Mouse (Mus musculus) stomach, embryonic 14.5 days (tissue): ENCODE data around the gene Pdlim7. TPM values are rescaled to one million over a fixed set of nuclear protein-coding genes. Genes with fewer than 3 reads are reported as not detected.

Source experiments
- ATAC-seq: fragments of 200-750 bp; cut with Nextera tagmentation; 2 replicates; pipeline ENCODE4 v1.8.0; 2017; ENCODE audit warnings: low read depth, moderate TSS enrichment; ENCODE audit not compliant: insufficient number of reproducible peaks, insufficient read depth, low FRiP score
- H3K27ac ChIP-seq: fragments of 300-500 bp; sonication (generic); 2 replicates; pipeline ENCODE4 v1.5.1; 2014; ENCODE audit warnings: mild to moderate bottlenecking, low read length, moderate library complexity, mixed read lengths
- H3K27me3 ChIP-seq: fragments of 300-500 bp; sonication (generic); 2 replicates; pipeline ENCODE4 v1.6.1; 2014; ENCODE audit warnings: low read length, control low read depth, mixed read lengths; ENCODE audit not compliant: control insufficient read depth, insufficient read depth
- H3K36me3 ChIP-seq: fragments of 300-500 bp; sonication (generic); 2 replicates; pipeline ENCODE4 v1.6.1; 2014; ENCODE audit warnings: mild to moderate bottlenecking, control low read depth, low read length, moderate library complexity, mixed read lengths; ENCODE audit not compliant: control insufficient read depth, insufficient read depth
- H3K4me1 ChIP-seq: fragments of 300-500 bp; sonication (generic); 2 replicates; pipeline ENCODE4 v1.6.1; 2014; ENCODE audit warnings: low read length, control low read depth, mixed read lengths; ENCODE audit not compliant: control insufficient read depth, insufficient read depth
- H3K4me2 ChIP-seq: fragments of 300-500 bp; sonication (generic); replicated peaks from 2 replicates; pipeline ENCODE4 v1.6.1; 2014; ENCODE audit warnings: low read depth, low read length, control low read depth
- H3K4me3 ChIP-seq: fragments of 300-500 bp; sonication (generic); 2 replicates; pipeline ENCODE4 v1.5.1; 2014; ENCODE audit warnings: low read depth, low read length, control low read depth
- H3K9ac ChIP-seq: fragments of 300-500 bp; sonication (generic); replicated peaks from 2 replicates; pipeline ENCODE4 v1.6.1; 2014; ENCODE audit warnings: low read depth, mild to moderate bottlenecking, control low read depth, low read length, moderate library complexity, mixed read lengths
- H3K9me3 ChIP-seq: fragments of 300-500 bp; sonication (generic); 2 replicates; pipeline ENCODE4 v1.6.1; 2016; ENCODE audit warnings: low read depth, low read length, control low read depth; ENCODE audit not compliant: control insufficient read depth
- WGBS: fragments of 180-500 bp; shearing (Covaris S2); extraction: QIAGEN DNeasy Blood & Tissue Kit; methylation state at CpG from one replicate; pipeline ENCODE4 v1.1.7; 2014; 5-methylcytosine and 5-hydroxymethylcytosine counted together
- microRNA-seq: library from miRNA; unstranded; fragments of <30 nt; microRNA quantifications from one replicate; pipeline ENCODE4, GENCODE M21; 2016
- polyA plus RNA-seq: library from polyadenylated mRNA; unstranded; fragments of >200 nt; fragmentation: Nextera tagmentation; extraction: Ambion mirVana; gene quantifications from 2 replicates; pipeline ENCODE4 v1.2.1, GENCODE M21; 2014

The Pdlim7 gene
- polyA plus RNA-seq, 1 experiment from 2014 or later, result 270 TPM

DNA sequence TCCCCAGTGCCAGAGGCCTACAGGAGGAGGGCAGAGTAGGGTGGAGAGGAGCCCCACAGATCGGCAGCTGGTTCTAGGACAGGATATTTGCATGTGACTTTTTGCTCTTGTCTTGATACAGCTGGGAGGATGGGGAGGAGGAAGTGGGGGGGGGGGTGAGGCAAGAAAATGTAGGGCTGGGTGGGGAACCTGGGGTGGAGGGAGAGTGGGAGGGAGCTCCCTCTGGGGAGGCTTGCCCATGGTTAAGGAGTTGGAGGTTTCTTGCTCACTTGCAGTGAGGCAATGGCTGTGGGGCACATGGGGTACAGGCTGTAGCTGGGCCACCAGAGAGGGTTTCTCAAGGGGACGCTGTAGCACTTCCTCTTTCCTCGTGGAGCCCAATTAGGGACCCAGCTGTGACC is 65.9 kb downstream of the Pdlim7 start:
- H3K9me3 ChIP-seq, result no peaks in the 10 kb centered on the region
- no peak overlapping the region for H3K4me2 ChIP-seq
- no peak overlapping the region for H3K27ac ChIP-seq
- no peak for ATAC-seq
- H3K36me3 ChIP-seq, result peaks cover 28% of the 10 kb centered on the region
- H3K27me3 ChIP-seq, result no peaks in the 10 kb centered on the region
- no peak overlapping the region for H3K4me3 ChIP-seq
- peaks cover 8% of the 10 kb centered on the region; the same call in 1 of the 2 replicates for H3K4me1 ChIP-seq
- WGBS, result 40% methylated on average over 3 of the region's 3 CpGs
- H3K9ac ChIP-seq, result no peak overlapping the region

- H3K27ac ChIP-seq, result no peak overlapping the region
Measured at GRCm38 (mm10) chr13:55446483-55447105, 66.9 kb downstream of the Pdlim7 start.

More at GRCm38 (mm10) chr13:55446483-55447105, 66.9 kb downstream of the Pdlim7 start:
- Histone ChIP-seq H3K9me3 (no peaks in the 10 kb centered on the region), H3K4me1 (peaks cover 8% of the 10 kb centered on the region; the same call in 1 of the 2 replicates), H3K36me3 (peaks cover 19% of the 10 kb centered on the region), H3K27me3 (no peaks in the 10 kb centered on the region), H3K9ac (peak overlapping the region; percentile 96; the same call in 1 of the 2 replicates), H3K4me2 (peak overlapping the region; percentile 78), H3K4me3 (peak overlapping the region; percentile 83)
- ATAC-seq, result no peak
- 80% methylated on average over 6 of the region's 6 CpGs for WGBS

Small RNA genes lying within 50 kb of the gene (microRNA-seq; reads per million reads assigned to microRNA genes)
- gene Mir6943 (not detected), gene Mir6944 (15.6 reads per million, percentile 25 among the genes with 10 or more reads in this experiment), gene Mir6945 (4.4 reads per million, percentile 11 among the genes with 10 or more reads in this experiment)

Other genes starting within 250 kb of the Pdlim7 start
- 509 and 525 TPM in 2 replicates for gene Prelid1, start 193.2 kb downstream of the Pdlim7 start, polyA plus RNA-seq
- gene Rab24, start 191.7 kb downstream of the Pdlim7 start, polyA plus RNA-seq, result 81.0 and 89.9 TPM in 2 replicates
- 33.5 and 40.7 TPM in 2 replicates for gene Mxd3, start 183.9 kb downstream of the Pdlim7 start, polyA plus RNA-seq
- gene Lman2, start 150.9 kb downstream of the Pdlim7 start, polyA plus RNA-seq, result 91.7 and 98.6 TPM in 2 replicates
- gene Rgs14, start 143.9 kb downstream of the Pdlim7 start, polyA plus RNA-seq, result 0.53 and 0.78 TPM in 2 replicates
- gene Slc34a1, start 115.5 kb downstream of the Pdlim7 start, polyA plus RNA-seq, result 0.18 TPM in 1 of 2 replicates, not detected in the other
- gene Pfn3, start 98.4 kb downstream of the Pdlim7 start, polyA plus RNA-seq, result 0.52 TPM in 1 of 2 replicates, not detected in the other
- not detected in 2 replicates for gene F12, start 86.9 kb downstream of the Pdlim7 start, polyA plus RNA-seq
- gene Grk6, start 68.6 kb downstream of the Pdlim7 start, polyA plus RNA-seq, result 35.5 and 36.9 TPM in 2 replicates
- 0.87 and 1.4 TPM in 2 replicates for gene Prr7, start 49.4 kb downstream of the Pdlim7 start, polyA plus RNA-seq
- gene Dbn1, start 25.6 kb downstream of the Pdlim7 start, polyA plus RNA-seq, result 118 and 120 TPM in 2 replicates
- gene Dok3, start 15.6 kb upstream of the Pdlim7 start, polyA plus RNA-seq, result 2.1 and 2.4 TPM in 2 replicates
- gene Ddx41, start 23.0 kb upstream of the Pdlim7 start, polyA plus RNA-seq, result 61.5 and 67.6 TPM in 2 replicates
- gene Fam193b, start 57.4 kb upstream of the Pdlim7 start, polyA plus RNA-seq, result 30.9 and 39.6 TPM in 2 replicates
- 74.3 and 85.2 TPM in 2 replicates for gene Tmed9, start 60.1 kb upstream of the Pdlim7 start, polyA plus RNA-seq
- gene B4galt7, start 86.2 kb upstream of the Pdlim7 start, polyA plus RNA-seq, result 21.0 and 24.9 TPM in 2 replicates
- 57.8 and 58.0 TPM in 2 replicates for gene Caml, start 109.3 kb upstream of the Pdlim7 start, polyA plus RNA-seq
- 41.1 and 45.4 TPM in 2 replicates for gene Ddx46, start 121.4 kb upstream of the Pdlim7 start, polyA plus RNA-seq
- gene B230219D22Rik, start 179.4 kb upstream of the Pdlim7 start, polyA plus RNA-seq, result 82.5 and 82.7 TPM in 2 replicates
- 88.2 and 91.3 TPM in 2 replicates for gene Txndc15, start 201.0 kb upstream of the Pdlim7 start, polyA plus RNA-seq
- 70.1 and 85.2 TPM in 2 replicates for gene Pcbd2, start 213.7 kb upstream of the Pdlim7 start, polyA plus RNA-seq